Mouse (Mus musculus): ENCODE results near the gene Gusb. TPM values are rescaled to one million over a fixed set of nuclear protein-coding genes. Genes with fewer than 3 reads are reported as not detected.

The Gusb gene
- polyA plus RNA-seq (2016; fragmentation: Nextera tagmentation; extraction: Ambion mirVana): 29.6 TPM in 2 replicates

- H3K36me3 ChIP-seq: no peaks in the 10 kb centered on the region
- peaks cover 10% of the 10 kb centered on the region; the same call in 1 of the 2 replicates for H3K4me1 ChIP-seq
- H3K27me3 ChIP-seq (replicated peaks): no peaks in the 10 kb centered on the region
- peak within 1 kb of the TSS; percentile 56 for H3K4me3 ChIP-seq
- 2% methylated on average over 39 of the region's 39 CpGs for WGBS
- ATAC-seq (ENCODE audit: low FRiP score, low read depth): peak; percentile 86
- peak within 1 kb of the TSS; percentile 60 for H3K9ac ChIP-seq
- H3K9me3 ChIP-seq: 0 out of 2 replicates have a peak, but pooled peaks cover 11% of the 10 kb centered on the region
- H3K27ac ChIP-seq: no peak within 1 kb of the TSS
- H3K4me2 ChIP-seq (replicated peaks): peak within 1 kb of the TSS; percentile 77
Measured at GRCm38 (mm10) chr5:130002301-130003146, at the start of gene Gusb. Gene Gusb (minus strand): TSS chr5:130003049.

GRCm38 (mm10) chr5:130052510-130052909, 49.7 kb upstream of the Gusb start:
- Histone ChIP-seq H3K27me3 (replicated peaks) (no peaks in the 10 kb centered on the region), H3K4me2 (replicated peaks) (no peak overlapping the region), H3K36me3 (peaks cover 50% of the 10 kb centered on the region), H3K4me1 (no peaks in the 10 kb centered on the region), H3K9ac (no peak overlapping the region), H3K27ac (no peak overlapping the region), H3K4me3 (no peak overlapping the region), H3K9me3 (no peaks in the 10 kb centered on the region)
- WGBS: 89% methylated on average over 5 of the region's 5 CpGs
- no peak for ATAC-seq (ENCODE audit: low FRiP score, low read depth)

DNA sequence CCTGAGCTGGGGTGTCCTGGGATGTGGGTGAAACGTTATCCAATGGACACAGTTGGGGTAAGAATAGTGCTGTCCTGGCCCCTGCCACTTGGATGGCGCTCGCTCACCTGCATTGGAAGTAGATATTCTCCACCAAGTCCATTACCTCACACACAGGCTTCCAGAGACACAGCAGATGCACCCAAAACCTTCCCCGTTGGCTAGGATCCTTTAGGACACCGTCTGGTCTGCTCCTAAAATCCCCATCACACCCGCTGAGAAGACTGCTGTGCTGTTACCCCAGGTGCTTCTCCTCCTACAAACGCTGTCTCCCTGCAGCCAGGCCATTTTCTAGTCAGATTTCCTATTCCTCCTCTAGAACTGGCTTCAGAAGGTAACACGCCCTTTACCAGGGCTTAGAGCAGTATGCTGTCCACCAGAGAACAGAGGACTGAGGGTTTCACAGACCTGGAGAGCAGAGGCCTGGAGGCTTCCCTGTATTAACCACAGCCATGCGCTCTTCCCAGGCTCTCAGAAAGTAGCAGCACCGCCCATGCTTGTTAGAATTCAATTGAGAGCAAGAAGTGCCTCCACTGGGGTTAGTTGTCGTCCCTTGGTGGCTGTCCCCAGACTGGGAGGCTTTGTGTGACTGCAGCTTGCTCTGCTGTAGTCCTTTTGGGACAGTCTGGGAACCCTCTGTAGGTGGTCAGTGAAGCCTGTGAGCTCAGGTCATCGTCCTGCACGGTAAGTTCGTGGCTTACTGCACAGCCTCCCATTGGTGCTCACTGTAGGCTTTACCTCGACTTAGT, 48.4 kb upstream of the Gusb start:
- Histone ChIP-seq H3K4me3 (no peak overlapping the region), H3K9me3 (no peaks in the 10 kb centered on the region), H3K4me1 (no peaks in the 10 kb centered on the region), H3K27me3 (replicated peaks) (no peaks in the 10 kb centered on the region), H3K27ac (no peak overlapping the region), H3K9ac (no peak overlapping the region), H3K4me2 (replicated peaks) (no peak overlapping the region), H3K36me3 (peaks cover 62% of the 10 kb centered on the region)
- 91% methylated on average over 15 of the region's 15 CpGs for WGBS
- no peak for ATAC-seq (ENCODE audit: low FRiP score, low read depth)

- Histone ChIP-seq H3K4me2 (replicated peaks) (no peak overlapping the region), H3K27ac (no peak overlapping the region), H3K36me3 (peaks cover 69% of the 10 kb centered on the region), H3K4me1 (no peaks in the 10 kb centered on the region), H3K9ac (no peak overlapping the region), H3K9me3 (no peaks in the 10 kb centered on the region), H3K27me3 (replicated peaks) (no peaks in the 10 kb centered on the region), H3K4me3 (no peak overlapping the region)
- ATAC-seq (ENCODE audit: low FRiP score, low read depth): no peak
- WGBS: 80% methylated on average over 6 of the region's 6 CpGs
Measured at GRCm38 (mm10) chr5:130050416-130050815, 47.6 kb upstream of the Gusb start.

DNA sequence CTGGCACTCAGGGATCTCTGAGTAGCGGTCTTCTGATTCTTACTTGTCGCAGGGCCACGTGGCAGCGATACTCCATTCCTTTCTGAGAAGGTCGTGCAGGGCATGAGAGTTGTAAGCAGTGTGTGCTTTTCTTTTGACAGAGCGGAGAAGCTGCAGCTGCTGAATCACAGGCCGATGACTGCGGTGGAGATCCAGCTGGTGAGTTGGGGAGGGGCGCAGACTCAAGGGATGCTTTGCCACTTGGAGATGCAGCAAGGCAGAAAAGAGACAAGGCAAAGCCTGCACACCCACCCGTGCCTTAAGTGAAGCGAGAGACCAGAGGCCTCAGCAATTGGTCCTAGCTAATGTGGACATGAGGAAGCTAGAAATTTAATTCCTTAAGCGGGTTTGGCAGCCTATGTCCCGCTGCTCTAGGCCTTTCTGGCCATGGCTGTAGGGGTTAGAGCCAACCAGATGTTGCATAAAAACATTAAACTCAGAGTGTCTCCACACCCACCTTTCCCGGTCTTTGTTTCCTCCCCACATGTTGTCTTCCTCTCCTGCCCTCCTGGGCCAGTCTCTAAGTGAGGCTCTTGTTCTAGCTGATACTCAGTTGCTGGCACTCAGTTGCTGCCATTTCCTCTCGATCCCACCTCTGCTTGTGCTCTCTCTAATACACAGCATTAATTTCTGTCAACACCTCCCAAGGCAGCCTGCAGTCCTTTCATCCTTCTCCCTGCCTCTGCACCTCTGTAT, 46.1 kb upstream of the Gusb start:
- H3K9ac ChIP-seq: no peak overlapping the region
- H3K36me3 ChIP-seq: peaks cover 74% of the 10 kb centered on the region
- H3K4me3 ChIP-seq: no peak overlapping the region
- H3K27ac ChIP-seq: no peak overlapping the region
- 89% methylated on average over 15 of the region's 15 CpGs for WGBS
- no peaks in the 10 kb centered on the region for H3K9me3 ChIP-seq
- no peaks in the 10 kb centered on the region for H3K4me1 ChIP-seq
- no peak overlapping the region for H3K4me2 ChIP-seq (replicated peaks)
- no peaks in the 10 kb centered on the region for H3K27me3 ChIP-seq (replicated peaks)
- no peak for ATAC-seq (ENCODE audit: low FRiP score, low read depth)

DNA sequence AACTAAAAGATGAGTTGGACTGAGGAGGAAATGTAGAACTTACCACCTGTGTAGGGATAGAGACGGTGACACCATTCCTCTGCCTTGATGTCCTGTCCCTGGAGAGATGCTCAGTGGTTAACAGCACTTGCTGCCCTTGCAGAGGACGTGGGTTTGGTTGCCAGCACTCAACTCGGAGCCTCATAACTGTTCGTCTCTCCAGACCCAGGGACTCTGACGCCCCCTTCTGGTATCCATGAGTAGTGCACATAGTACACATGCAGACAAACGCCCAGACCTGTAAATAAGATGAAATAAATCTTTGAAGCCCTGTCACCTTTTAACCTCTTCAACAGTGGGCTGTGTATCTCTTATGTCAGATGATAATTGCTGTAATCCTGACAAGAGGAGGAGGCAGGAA, 44.2 kb upstream of the Gusb start:
- H3K4me3 ChIP-seq: no peak overlapping the region
- ATAC-seq (ENCODE audit: low FRiP score, low read depth): no peak
- H3K4me1 ChIP-seq: no peaks in the 10 kb centered on the region
- no peaks in the 10 kb centered on the region for H3K9me3 ChIP-seq
- H3K9ac ChIP-seq: no peak overlapping the region
- peaks cover 85% of the 10 kb centered on the region for H3K36me3 ChIP-seq
- no peaks in the 10 kb centered on the region for H3K27me3 ChIP-seq (replicated peaks)
- WGBS: 84% methylated on average over 6 of the region's 6 CpGs
- no peak overlapping the region for H3K4me2 ChIP-seq (replicated peaks)
- no peak overlapping the region for H3K27ac ChIP-seq

- ATAC-seq (ENCODE audit: low FRiP score, low read depth): no peak
- no peak overlapping the region for H3K4me3 ChIP-seq
- no peaks in the 10 kb centered on the region for H3K9me3 ChIP-seq
- WGBS: 88% methylated on average over 10 of the region's 10 CpGs
- no peaks in the 10 kb centered on the region for H3K4me1 ChIP-seq
- H3K9ac ChIP-seq: no peak overlapping the region
- H3K4me2 ChIP-seq (replicated peaks): no peak overlapping the region
- H3K36me3 ChIP-seq: peaks cover 87% of the 10 kb centered on the region
- H3K27me3 ChIP-seq (replicated peaks): no peaks in the 10 kb centered on the region
- no peak overlapping the region for H3K27ac ChIP-seq
Measured at GRCm38 (mm10) chr5:130046589-130046988, 43.7 kb upstream of the Gusb start.

DNA sequence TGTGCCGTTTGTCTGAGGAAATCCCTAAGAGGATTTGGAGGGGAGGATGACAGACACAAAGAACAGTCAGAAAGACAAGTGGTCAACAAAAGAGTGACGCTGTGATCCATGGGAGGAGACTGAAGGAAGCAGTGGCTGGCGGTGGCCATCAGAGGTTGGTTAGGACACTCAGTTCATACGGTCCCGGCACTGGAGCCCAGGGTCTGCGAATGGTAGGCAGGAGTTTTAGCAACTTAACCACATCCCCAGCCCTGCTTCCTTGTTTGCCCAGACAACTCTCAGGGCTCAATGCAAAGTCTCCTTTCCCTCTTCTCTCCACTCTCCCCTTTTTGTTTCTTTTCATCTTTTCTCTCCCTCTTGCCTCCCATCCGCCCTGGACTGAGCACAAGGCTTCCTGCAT, 43.3 kb upstream of the Gusb start:
- Histone ChIP-seq H3K36me3 (peaks cover 86% of the 10 kb centered on the region), H3K27ac (no peak overlapping the region), H3K4me3 (no peak overlapping the region), H3K9ac (no peak overlapping the region), H3K9me3 (no peaks in the 10 kb centered on the region), H3K4me1 (no peaks in the 10 kb centered on the region), H3K27me3 (replicated peaks) (no peaks in the 10 kb centered on the region), H3K4me2 (replicated peaks) (no peak overlapping the region)
- WGBS: 92% methylated on average over 7 of the region's 7 CpGs
- ATAC-seq (ENCODE audit: low FRiP score, low read depth): no peak

DNA sequence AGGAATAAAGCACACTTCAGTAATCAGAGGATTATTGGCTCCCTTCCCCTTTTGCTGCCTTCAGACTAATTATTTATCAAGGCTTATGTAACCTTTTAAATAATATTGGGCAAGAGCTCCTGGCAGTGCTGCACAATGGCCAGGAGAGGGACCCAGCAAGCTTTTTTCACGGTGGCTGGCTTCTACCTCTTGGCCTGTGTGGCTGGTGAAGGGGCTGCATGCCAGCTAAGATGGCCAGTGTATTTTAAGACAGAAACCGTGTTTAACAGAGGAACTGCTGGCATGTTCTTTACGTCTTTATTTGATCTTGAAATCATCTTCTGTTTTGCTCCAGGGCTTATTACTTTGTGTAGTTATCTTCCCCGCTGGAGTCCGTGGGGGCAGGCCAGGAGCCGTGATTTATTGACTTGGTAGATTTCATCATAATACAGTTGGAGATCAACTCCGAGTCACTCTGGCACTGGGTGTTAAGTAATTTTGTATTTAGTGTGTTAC, 41.4 kb upstream of the Gusb start:
- Histone ChIP-seq H3K9ac (no peak overlapping the region), H3K27me3 (replicated peaks) (no peaks in the 10 kb centered on the region), H3K9me3 (no peaks in the 10 kb centered on the region), H3K4me3 (no peak overlapping the region), H3K27ac (no peak overlapping the region), H3K36me3 (peaks cover 88% of the 10 kb centered on the region), H3K4me1 (no peaks in the 10 kb centered on the region), H3K4me2 (replicated peaks) (no peak overlapping the region)
- no peak for ATAC-seq (ENCODE audit: low FRiP score, low read depth)
- 83% methylated on average over 7 of the region's 7 CpGs for WGBS

- no peaks in the 10 kb centered on the region for H3K27me3 ChIP-seq (replicated peaks)
- H3K27ac ChIP-seq: no peak overlapping the region
- H3K4me1 ChIP-seq: no peaks in the 10 kb centered on the region
- H3K4me2 ChIP-seq (replicated peaks): no peak overlapping the region
- no peak for ATAC-seq (ENCODE audit: low FRiP score, low read depth)
- no peak overlapping the region for H3K9ac ChIP-seq
- no peaks in the 10 kb centered on the region for H3K9me3 ChIP-seq
- no peak overlapping the region for H3K4me3 ChIP-seq
- H3K36me3 ChIP-seq: peaks cover 83% of the 10 kb centered on the region
- WGBS: 93% methylated on average over 3 of the region's 3 CpGs
Measured at GRCm38 (mm10) chr5:130043741-130044140, 40.9 kb upstream of the Gusb start.

DNA sequence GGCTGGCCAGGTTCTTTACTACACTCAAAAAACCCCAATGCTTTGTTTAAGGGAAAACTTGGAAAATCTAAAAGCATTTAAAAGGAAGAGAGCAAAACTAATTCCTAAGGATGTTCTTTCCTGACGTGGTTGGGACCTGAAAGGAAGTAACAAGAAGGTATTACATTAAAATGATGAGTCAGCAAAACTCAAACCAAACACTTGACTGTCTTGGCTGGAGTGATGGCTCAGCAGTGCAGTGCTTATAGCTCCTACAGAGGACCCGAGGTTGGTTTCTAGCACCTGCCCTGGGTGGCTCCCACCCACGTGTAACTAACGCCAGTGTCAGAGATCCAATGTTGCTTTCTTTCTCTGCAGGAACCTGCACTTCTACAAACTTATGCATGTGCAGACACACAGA, 38.4 kb upstream of the Gusb start:
- WGBS: 88% methylated on average over 4 of the region's 4 CpGs
- no peak for ATAC-seq (ENCODE audit: low FRiP score, low read depth)
- Histone ChIP-seq H3K36me3 (peaks cover 80% of the 10 kb centered on the region), H3K27me3 (replicated peaks) (no peaks in the 10 kb centered on the region), H3K4me1 (no peaks in the 10 kb centered on the region), H3K9ac (no peak overlapping the region), H3K4me3 (no peak overlapping the region), H3K9me3 (no peaks in the 10 kb centered on the region), H3K4me2 (replicated peaks) (no peak overlapping the region), H3K27ac (no peak overlapping the region)

DNA sequence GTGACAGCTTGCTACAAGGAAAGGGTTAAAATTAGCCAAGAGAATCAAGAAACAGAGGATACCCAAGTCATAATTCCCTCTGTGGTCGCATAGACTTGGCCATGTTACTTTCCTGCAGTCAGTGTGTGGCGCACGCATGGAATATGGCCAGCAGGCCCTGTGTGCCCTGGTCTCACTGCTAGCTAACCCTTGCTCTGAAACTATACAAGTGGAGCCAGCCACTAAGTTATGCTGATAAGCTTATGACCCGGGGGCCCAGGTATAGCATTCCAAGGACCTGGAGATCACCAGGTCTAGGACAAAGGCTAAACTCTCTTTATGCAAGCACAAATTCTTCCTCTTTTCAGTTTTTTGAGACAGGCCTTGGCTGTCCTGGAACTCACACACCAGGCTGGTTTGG, 37.9 kb upstream of the Gusb start:
- H3K4me1 ChIP-seq: no peaks in the 10 kb centered on the region
- H3K4me2 ChIP-seq (replicated peaks): no peak overlapping the region
- H3K4me3 ChIP-seq: no peak overlapping the region
- no peak overlapping the region for H3K9ac ChIP-seq
- no peaks in the 10 kb centered on the region for H3K27me3 ChIP-seq (replicated peaks)
- H3K9me3 ChIP-seq: no peaks in the 10 kb centered on the region
- ATAC-seq (ENCODE audit: low FRiP score, low read depth): no peak
- no peak overlapping the region for H3K27ac ChIP-seq
- H3K36me3 ChIP-seq: peaks cover 78% of the 10 kb centered on the region
- 97% methylated on average over 4 of the region's 4 CpGs for WGBS

Data from neural tube, embryonic 12.5 days (tissue).